Mouse (Mus musculus) layer of hippocampus, postnatal 25 days (tissue): ENCODE results near the gene Dennd1a. TPM values are rescaled to one million over a fixed set of nuclear protein-coding genes. Genes with fewer than 3 reads are reported as not detected.

Experiments used
- DNase-seq, 2 experiments: peaks; one replicate each; pipeline ENCODE4 v3.0.0; 2022; ENCODE audit warnings: mixed read lengths in 2 of 2, low spot score in 1 of 2; ENCODE audit errors: extremely low spot score in 1 of 2
- total RNA-seq, 2 experiments: library from RNA; stranded (reverse); gene quantifications; 2 replicates each; pipeline ENCODE4 v1.2.3; 2021

Gene Dennd1a
- total RNA-seq, 2 experiments from 2014 or later = 73.5 to 77.3 TPM

GRCm38 (mm10) chr2:38126383-38126732 is 160.8 kb downstream of the Dennd1a start:
- DNase-seq = no peak

- no peak for DNase-seq
These were observed 161.4 kb downstream of the Dennd1a start for GRCm38 (mm10) chr2:38125671-38126382.

GRCm38 (mm10) chr2:38124727-38125126 is 162.5 kb downstream of the Dennd1a start:
- DNase-seq = no peak

GRCm38 (mm10) chr2:38115000-38115399 is 172.2 kb downstream of the Dennd1a start:
- no peak for DNase-seq

GRCm38 (mm10) chr2:38111655-38112351 is 175.4 kb downstream of the Dennd1a start:
- DNase-seq = no peak

GRCm38 (mm10) chr2:38108586-38108985 is 178.6 kb downstream of the Dennd1a start:
- DNase-seq = no peak

GRCm38 (mm10) chr2:38102674-38103073 is 184.5 kb downstream of the Dennd1a start:
- no peak for DNase-seq

GRCm38 (mm10) chr2:38100289-38100688 is 186.9 kb downstream of the Dennd1a start:
- DNase-seq = peak in 1 of 2 experiments; percentile 17

- DNase-seq = peak in 1 of 2 experiments; percentile 22
These were observed 187.9 kb downstream of the Dennd1a start for GRCm38 (mm10) chr2:38099120-38099773.

GRCm38 (mm10) chr2:38097469-38097868 is 189.7 kb downstream of the Dennd1a start:
- DNase-seq = no peak

- DNase-seq = no peak
These were observed 190.9 kb downstream of the Dennd1a start for GRCm38 (mm10) chr2:38096328-38096727.

GRCm38 (mm10) chr2:38094380-38095163 is 192.6 kb downstream of the Dennd1a start:
- no peak for DNase-seq

- DNase-seq = no peak
These were observed 193.2 kb downstream of the Dennd1a start for GRCm38 (mm10) chr2:38093968-38094367.

GRCm38 (mm10) chr2:38093242-38093641 is 193.9 kb downstream of the Dennd1a start:
- no peak for DNase-seq

GRCm38 (mm10) chr2:38088346-38088745 is 198.8 kb downstream of the Dennd1a start:
- no peak for DNase-seq

- no peak for DNase-seq
These were observed 202.1 kb downstream of the Dennd1a start for GRCm38 (mm10) chr2:38085058-38085457.

GRCm38 (mm10) chr2:38083251-38083650 is 203.9 kb downstream of the Dennd1a start:
- DNase-seq = no peak

- DNase-seq = no peak
These were observed 212.7 kb downstream of the Dennd1a start for GRCm38 (mm10) chr2:38074495-38074894.

- DNase-seq = no peak
These were observed 215.1 kb downstream of the Dennd1a start for GRCm38 (mm10) chr2:38072061-38072460.

- DNase-seq = no peak
These were observed 219.0 kb downstream of the Dennd1a start for GRCm38 (mm10) chr2:38068171-38068572.

GRCm38 (mm10) chr2:38065914-38066313 is 221.3 kb downstream of the Dennd1a start:
- no peak for DNase-seq
